Mouse (Mus musculus) gonadal fat pad, adult 2 months (tissue): Measurements from ENCODE around the gene Retreg2. TPM values are rescaled to one million over a fixed set of nuclear protein-coding genes. Genes with fewer than 3 reads are reported as not detected.

Experiments
- DNase-seq: peaks from one replicate; pipeline ENCODE4 v3.0.0-alpha.2; 2012; ENCODE audit warnings: low read depth
- polyA plus RNA-seq: library from polyadenylated mRNA; depleted of rRNA; stranded (reverse); fragments of >200 nt; gene quantifications from 2 replicates; pipeline ENCODE4 v1.2.3, GENCODE M21; 2012; rRNA removed

Retreg2 gene
- 103 and 107 TPM in 2 replicates for polyA plus RNA-seq

- no peak for DNase-seq
Measured at GRCm38 (mm10) chr1:75142301-75143261, at the start of gene Retreg2, which contains the start of gene Cnppd1. Gene Retreg2, plus strand, starts transcription at chr1:75142778. Gene Cnppd1, minus strand, starts transcription at chr1:75142711.

GRCm38 (mm10) chr1:75122211-75122610, 20.4 kb upstream of the Retreg2 start:
- no peak for DNase-seq

GRCm38 (mm10) chr1:75124346-75125321, 17.9 kb upstream of the Retreg2 start, which contains the start of gene Nhej1:
Gene Nhej1, minus strand, starts transcription at chr1:75125200.
- no peak for DNase-seq

GRCm38 (mm10) chr1:75125418-75125817, 17.2 kb upstream of the Retreg2 start:
- DNase-seq, result no peak

GRCm38 (mm10) chr1:75128641-75129040, 13.9 kb upstream of the Retreg2 start:
- DNase-seq, result no peak

- no peak for DNase-seq
Measured at GRCm38 (mm10) chr1:75133421-75134207, 9.0 kb upstream of the Retreg2 start, which contains the start of gene Slc23a3. Gene Slc23a3, minus strand, starts transcription at chr1:75133890.

- DNase-seq, result no peak
Measured at GRCm38 (mm10) chr1:75136293-75136692, 6.3 kb upstream of the Retreg2 start.

GRCm38 (mm10) chr1:75136730-75137129, 5.8 kb upstream of the Retreg2 start:
- no peak for DNase-seq

GRCm38 (mm10) chr1:75138448-75138847, 4.1 kb upstream of the Retreg2 start:
- no peak for DNase-seq

GRCm38 (mm10) chr1:75140601-75141190, 1.9 kb upstream of the Retreg2 start:
- no peak for DNase-seq

- no peak for DNase-seq
Measured at GRCm38 (mm10) chr1:75141486-75142190, 940 bp upstream of the Retreg2 start.

- no peak for DNase-seq
Measured at GRCm38 (mm10) chr1:75145589-75145988, 3.0 kb downstream of the Retreg2 start.

- DNase-seq, result no peak
Measured at GRCm38 (mm10) chr1:75147411-75148135, 5.0 kb downstream of the Retreg2 start.

GRCm38 (mm10) chr1:75148727-75149126, 6.1 kb downstream of the Retreg2 start:
- DNase-seq, result no peak

GRCm38 (mm10) chr1:75155837-75156236, 13.3 kb downstream of the Retreg2 start:
- no peak for DNase-seq

- DNase-seq, result no peak
Measured at GRCm38 (mm10) chr1:75158990-75159389, 16.4 kb downstream of the Retreg2 start.

- DNase-seq, result no peak
Measured at GRCm38 (mm10) chr1:75159540-75160255, 17.1 kb downstream of the Retreg2 start.

GRCm38 (mm10) chr1:75160256-75160617, 17.7 kb downstream of the Retreg2 start:
- no peak for DNase-seq

GRCm38 (mm10) chr1:75168093-75168471, 25.5 kb downstream of the Retreg2 start:
- no peak for DNase-seq
